Mouse (Mus musculus): Measurements from ENCODE around the gene Thegl. TPM values are rescaled to one million over a fixed set of nuclear protein-coding genes. Genes with fewer than 3 reads are reported as not detected.

The Thegl gene
- total RNA-seq, 2 experiments from 2014 or later = not detected

GRCm38 (mm10) chr5:77052616-77053015 lies 36.8 kb downstream of the Thegl start:
- no peak for DNase-seq

- no peak for DNase-seq
Observed at GRCm38 (mm10) chr5:77056881-77057440, 41.1 kb downstream of the Thegl start.

DNA sequence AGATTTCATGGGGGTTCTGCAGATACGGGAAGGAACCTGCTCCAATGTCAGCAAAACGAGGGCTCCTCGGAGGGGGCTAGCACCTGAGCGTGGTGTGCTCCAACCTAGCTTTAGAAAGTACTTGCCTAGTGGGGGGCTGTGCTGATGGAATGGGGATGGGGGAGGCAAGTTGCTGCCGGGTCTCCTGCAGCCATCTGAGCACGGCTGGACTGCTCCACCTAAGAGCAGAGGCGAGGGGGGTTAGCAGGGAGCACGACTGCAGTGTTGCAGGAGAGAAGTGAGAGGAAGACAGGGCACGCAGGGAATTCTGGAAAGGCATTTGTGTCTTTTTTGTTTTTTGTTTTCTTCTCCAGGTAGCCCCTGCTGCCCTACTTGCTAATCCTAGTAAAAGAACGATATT lies 44.5 kb downstream of the Thegl start:
- DNase-seq = no peak

DNA sequence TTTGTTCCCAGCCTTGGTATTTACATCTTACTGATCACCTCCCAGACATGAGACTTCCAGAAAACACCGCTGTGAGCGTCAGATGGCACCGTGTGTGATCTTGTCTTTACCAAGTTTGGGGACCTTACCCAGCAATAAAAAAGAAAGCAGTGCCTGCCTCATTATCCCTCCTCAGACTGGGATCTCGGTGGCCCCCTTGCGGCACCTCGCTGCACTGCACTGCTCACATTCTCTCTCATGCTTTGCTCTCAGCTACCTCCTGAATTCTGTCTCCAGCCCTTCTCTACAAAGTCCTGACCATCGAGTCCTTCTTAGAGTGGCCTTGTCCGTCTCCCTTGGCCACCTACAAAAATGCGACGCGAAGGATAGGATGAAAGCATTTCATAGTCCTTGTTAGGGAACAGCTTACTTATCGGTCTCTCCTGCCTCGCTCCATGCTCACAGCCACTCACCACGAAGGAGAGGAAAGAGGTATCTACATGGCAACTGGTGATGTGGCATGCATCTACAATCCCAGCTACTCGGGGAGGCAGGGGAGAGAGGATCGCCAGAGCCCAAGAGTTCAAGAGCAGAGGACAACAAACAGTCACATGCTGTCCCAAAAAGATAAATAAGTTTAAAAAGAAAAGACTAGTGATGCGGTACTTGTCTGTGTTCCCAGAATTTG lies 45.7 kb downstream of the Thegl start:
- DNase-seq = peak; percentile 77

- peak; percentile 36 for DNase-seq
Observed at GRCm38 (mm10) chr5:77067321-77067720, 51.5 kb downstream of the Thegl start.

DNA sequence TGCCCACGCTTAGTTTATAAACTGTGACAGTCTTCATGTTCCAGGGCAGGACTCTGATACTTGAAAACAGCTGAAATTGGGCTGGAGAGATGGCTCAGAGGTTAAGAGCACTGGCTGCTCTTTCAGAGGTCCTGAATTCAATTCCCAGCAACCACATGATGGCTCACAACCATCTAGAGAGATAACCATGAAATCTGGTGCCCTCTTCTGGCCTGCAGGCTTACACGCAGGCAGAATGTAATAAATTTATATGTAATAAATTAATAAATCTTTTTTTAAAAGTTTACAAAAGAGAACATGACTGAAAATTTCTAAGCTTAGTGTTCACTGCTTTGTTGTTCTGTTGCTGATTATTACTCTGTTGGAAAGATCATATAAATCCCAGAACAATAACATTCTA lies 55.2 kb downstream of the Thegl start:
- DNase-seq = no peak

DNA sequence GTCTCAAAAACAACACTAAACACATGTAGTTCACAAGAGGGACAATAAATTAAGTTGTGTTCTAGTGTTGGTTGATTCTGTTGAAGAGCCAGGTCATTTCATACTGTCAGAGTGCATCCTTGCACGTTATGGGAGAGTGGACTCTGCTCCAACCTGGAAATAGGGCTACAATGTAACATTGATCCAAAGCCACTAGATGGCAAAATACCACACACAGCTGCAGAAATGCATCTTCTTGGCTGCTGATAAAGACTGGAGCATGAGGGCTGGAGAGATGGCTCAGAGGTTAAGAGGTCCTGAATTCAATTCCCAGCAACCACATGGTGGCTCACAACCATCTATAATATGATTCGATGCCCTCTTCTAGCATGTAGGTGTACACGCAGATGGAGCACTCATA lies 55.8 kb downstream of the Thegl start:
- DNase-seq = no peak

- DNase-seq = no peak
Observed at GRCm38 (mm10) chr5:77073794-77074193, 58.0 kb downstream of the Thegl start.

DNA sequence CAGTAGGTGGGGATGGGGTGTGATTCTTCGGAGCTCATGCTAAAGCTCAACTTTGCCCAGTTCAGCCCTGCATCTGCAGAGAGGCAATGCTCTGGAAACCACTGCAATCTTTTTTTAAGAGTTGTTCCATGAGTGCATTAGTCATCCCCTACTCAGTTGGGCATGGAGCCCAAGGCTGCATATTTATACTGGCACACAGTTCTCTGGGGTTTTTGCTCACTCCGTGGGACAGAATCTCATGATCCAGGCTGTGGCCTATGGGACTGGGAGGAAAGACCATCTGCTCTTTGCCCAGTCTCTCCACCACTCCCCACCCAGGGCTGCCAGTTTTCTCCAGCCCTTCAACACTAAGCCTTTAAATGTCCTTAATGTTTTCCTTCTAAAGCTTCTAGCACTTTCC lies 59.1 kb downstream of the Thegl start:
- DNase-seq = peak; percentile 75

DNA sequence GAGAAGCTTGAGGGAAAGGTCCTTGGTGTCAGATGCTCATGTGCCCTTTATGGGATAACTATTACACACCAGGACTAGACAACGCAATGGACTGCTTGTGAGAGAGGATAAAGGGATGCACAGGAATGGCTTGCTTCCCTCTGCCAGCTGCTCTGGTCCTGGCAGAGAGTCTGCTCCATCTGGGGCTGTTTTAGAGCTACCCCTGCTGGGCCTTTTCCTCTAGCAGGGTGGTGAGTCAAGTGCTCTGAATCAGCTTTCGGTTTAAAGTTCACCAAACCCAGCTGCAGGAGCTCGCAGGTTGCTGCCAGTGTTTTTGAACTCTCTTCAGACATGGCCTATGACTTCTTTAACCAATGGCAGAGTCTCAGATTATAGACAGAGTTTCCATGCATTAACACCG lies 60.1 kb downstream of the Thegl start:
- no peak for DNase-seq

GRCm38 (mm10) chr5:77080761-77081160 lies 64.9 kb downstream of the Thegl start:
- no peak for DNase-seq

DNA sequence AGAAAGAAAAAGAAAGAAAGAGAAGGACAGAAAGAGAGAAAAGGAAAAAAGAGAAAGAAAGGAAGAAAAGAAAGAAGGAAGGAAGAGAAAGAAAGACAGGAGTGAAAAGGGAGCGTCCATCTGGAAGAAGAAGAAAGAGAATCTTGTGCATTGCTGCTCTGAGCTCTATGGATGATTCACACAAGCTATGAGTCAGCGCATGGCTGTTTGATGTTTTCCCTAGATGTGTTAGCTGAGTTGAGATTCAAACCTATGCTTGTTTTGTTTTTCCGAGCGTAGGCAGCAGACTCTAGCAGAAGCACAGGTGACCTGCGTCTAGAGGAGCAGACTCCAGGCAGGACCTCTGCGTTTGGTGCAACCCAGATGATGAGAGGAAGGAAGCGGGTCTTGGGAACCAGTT lies 66.9 kb downstream of the Thegl start:
- no peak for DNase-seq

GRCm38 (mm10) chr5:77084418-77084817 lies 68.6 kb downstream of the Thegl start:
- no peak for DNase-seq

GRCm38 (mm10) chr5:77085753-77086450 lies 70.1 kb downstream of the Thegl start:
- no peak for DNase-seq

DNA sequence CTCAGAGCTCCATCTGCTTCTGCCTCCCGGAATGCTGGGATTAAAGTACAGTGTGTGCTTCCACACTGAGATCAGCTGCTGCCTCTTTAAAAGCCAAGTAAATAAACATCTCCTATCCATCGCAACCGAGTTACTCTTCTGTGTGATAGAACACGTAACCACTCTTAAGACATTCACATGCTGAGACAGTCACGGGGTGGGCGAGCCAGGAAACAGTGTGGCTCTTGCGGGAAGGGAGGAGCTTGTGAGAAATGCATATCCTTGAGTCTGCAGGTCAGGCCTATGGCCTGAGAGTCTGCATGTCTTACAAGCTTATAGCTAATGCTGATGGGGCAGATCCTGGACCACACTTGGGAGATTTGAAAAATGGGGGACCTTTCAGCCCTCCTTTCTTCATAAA lies 70.7 kb downstream of the Thegl start:
- no peak for DNase-seq

GRCm38 (mm10) chr5:77087122-77087521 lies 71.3 kb downstream of the Thegl start:
- DNase-seq = no peak

DNA sequence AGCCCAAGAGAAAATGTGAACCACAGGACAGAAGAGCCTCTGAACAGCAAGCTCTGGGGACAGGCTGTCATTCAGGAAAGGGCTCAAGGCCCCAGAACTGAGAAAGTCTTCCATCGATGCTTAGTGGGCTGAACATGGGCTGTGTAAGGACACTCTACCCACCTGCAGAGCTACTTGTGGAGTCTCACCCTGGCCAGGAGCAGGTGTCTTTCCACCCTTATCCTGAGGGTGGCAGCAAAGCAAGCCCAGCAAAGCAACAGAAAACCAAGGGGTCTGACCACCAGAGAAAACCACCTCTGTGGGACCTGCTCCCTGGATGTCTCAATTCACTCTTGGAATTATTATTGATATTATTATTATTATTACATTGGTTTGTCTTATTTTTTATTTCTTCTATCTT lies 73.5 kb downstream of the Thegl start:
- peak; percentile 77 for DNase-seq

GRCm38 (mm10) chr5:77089901-77090300 lies 74.1 kb downstream of the Thegl start:
- no peak for DNase-seq

GRCm38 (mm10) chr5:77090521-77091096 lies 74.8 kb downstream of the Thegl start:
- DNase-seq = no peak

DNA sequence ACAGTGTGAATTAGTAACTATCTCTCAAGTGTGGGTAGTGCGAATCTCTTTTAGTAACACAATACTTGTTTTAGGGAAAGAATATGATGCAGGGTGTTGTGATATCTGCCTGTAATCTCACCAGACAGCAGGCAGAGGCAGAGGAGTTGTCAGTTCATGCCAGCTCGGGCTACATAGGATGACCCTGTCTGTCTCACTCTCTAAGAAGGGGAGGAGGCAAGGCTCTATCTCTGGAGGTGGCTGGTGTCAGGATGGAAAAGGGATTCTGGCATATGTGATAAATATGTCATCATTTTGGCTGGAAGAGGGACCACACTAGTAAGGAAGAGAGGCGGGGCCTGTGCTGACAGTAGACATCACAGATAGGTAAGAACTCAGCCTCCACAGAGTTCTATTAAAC lies 76.1 kb downstream of the Thegl start:
- DNase-seq = no peak

- DNase-seq = no peak
Observed at GRCm38 (mm10) chr5:77092531-77092930, 76.7 kb downstream of the Thegl start.

- no peak for DNase-seq
Observed at GRCm38 (mm10) chr5:77093961-77094360, 78.1 kb downstream of the Thegl start.

Data from heart, postnatal 4 days (tissue).